Mouse (Mus musculus): ENCODE results near the gene Gm29094.
"Not testable (repeated sequence)": the region's sequence is repeated elsewhere in the genome, so short reads cannot be mapped to it uniquely, and the experiment has no call there.

GRCm38 (mm10) chr9:89212428-89212827 lies 13.2 kb downstream of the Gm29094 start:
- not testable (repeated sequence) for TF ChIP-seq MAFK (IDR thresholded peaks at IDR 0.05; ENCODE audit: insufficient read depth, low read depth, low read length); ZC3H11A (IDR thresholded peaks at IDR 0.05; ENCODE audit: borderline replicate concordance, low read depth, low read length); ZNF384 (IDR thresholded peaks at IDR 0.05; ENCODE audit: low read depth, low read length); CHD2 (IDR thresholded peaks at IDR 0.05; ENCODE audit: low read depth, low read length); HCFC1 (IDR thresholded peaks at IDR 0.05; ENCODE audit: borderline replicate concordance, insufficient read depth, low read length)
